Mouse (Mus musculus) macrophage (primary cell): Measurements from ENCODE around the gene Krt72. TPM values are rescaled to one million over a fixed set of nuclear protein-coding genes. Genes with fewer than 3 reads are reported as not detected.

Experiments used
- H3K27ac ChIP-seq: fragments of 350-480 bp; formaldehyde crosslinking; 2 replicates; pipeline ENCODE4 v1.9.0; 2021
- H3K36me3 ChIP-seq: fragments of 350-480 bp; formaldehyde crosslinking; 2 replicates; pipeline ENCODE4 v1.9.0; 2021; ENCODE audit errors: inconsistent target
- H3K4me3 ChIP-seq: fragments of 350-480 bp; formaldehyde crosslinking; 2 replicates; pipeline ENCODE4 v1.9.0; 2021; ENCODE audit errors: inconsistent target
- H3K79me2 ChIP-seq: fragments of 350-480 bp; formaldehyde crosslinking; 2 replicates; pipeline ENCODE4 v1.9.0; 2021; ENCODE audit errors: inconsistent target
- WGBS: methylation state at CpG from one replicate; pipeline ENCODE4 v1.1.7; 2026; ENCODE audit warnings: inconsistent platforms; ENCODE audit not compliant: missing documents; 5-methylcytosine and 5-hydroxymethylcytosine counted together
- polyA plus RNA-seq: library from polyadenylated mRNA; stranded (reverse); fragments of 250-400 nt; gene quantifications from 3 replicates; pipeline ENCODE4 v1.2.4, GENCODE M21; 2018; ENCODE audit warnings: inconsistent platforms

Krt72 gene
- polyA plus RNA-seq, 1 experiment from 2014 or later: not detected

GRCm38 (mm10) chr15:101737786-101738185 is 48.5 kb downstream of the Krt72 start:
- H3K4me3 ChIP-seq: no peak overlapping the region
- 76% methylated on average over 6 of the region's 7 CpGs for WGBS
- no peaks in the 10 kb centered on the region for H3K79me2 ChIP-seq
- no peaks in the 10 kb centered on the region for H3K36me3 ChIP-seq
- H3K27ac ChIP-seq: no peak overlapping the region

- H3K4me3 ChIP-seq: no peak overlapping the region
- H3K27ac ChIP-seq: no peak overlapping the region
- no peaks in the 10 kb centered on the region for H3K36me3 ChIP-seq
- no peaks in the 10 kb centered on the region for H3K79me2 ChIP-seq
Observed at GRCm38 (mm10) chr15:101730653-101731052, 55.6 kb downstream of the Krt72 start.

Other genes starting within 250 kb of the Krt72 start
- gene Krt82, start 235.8 kb downstream of the Krt72 start, polyA plus RNA-seq: not detected in 3 replicates
- not detected in 3 replicates for gene Krt90, start 223.5 kb downstream of the Krt72 start, polyA plus RNA-seq
- not detected in 3 replicates for gene Krt75, start 212.6 kb downstream of the Krt72 start, polyA plus RNA-seq
- gene Gm5414, start 158.3 kb downstream of the Krt72 start, polyA plus RNA-seq: not detected in 3 replicates
- not detected in 3 replicates for gene Gm5478, start 139.1 kb downstream of the Krt72 start, polyA plus RNA-seq
- gene Krt6b, start 106.2 kb downstream of the Krt72 start, polyA plus RNA-seq: not detected in 3 replicates
- gene Krt6a, start 92.2 kb downstream of the Krt72 start, polyA plus RNA-seq: not detected in 3 replicates
- gene Krt5, start 73.6 kb downstream of the Krt72 start, polyA plus RNA-seq: not detected in 3 replicates
- not detected in 3 replicates for gene Krt71, start 43.4 kb downstream of the Krt72 start, polyA plus RNA-seq
- not detected in 3 replicates for gene Krt73, start 15.9 kb upstream of the Krt72 start, polyA plus RNA-seq
- not detected in 3 replicates for gene Krt2, start 31.7 kb upstream of the Krt72 start, polyA plus RNA-seq
- gene Krt1, start 64.3 kb upstream of the Krt72 start, polyA plus RNA-seq: not detected in 3 replicates
- gene Krt77, start 83.2 kb upstream of the Krt72 start, polyA plus RNA-seq: not detected in 3 replicates
- gene Krt76, start 106.5 kb upstream of the Krt72 start, polyA plus RNA-seq: not detected in 3 replicates
- not detected in 3 replicates for gene Krt4, start 138.3 kb upstream of the Krt72 start, polyA plus RNA-seq
- not detected in 3 replicates for gene Krt79, start 153.9 kb upstream of the Krt72 start, polyA plus RNA-seq
- not detected in 3 replicates for gene Krt78, start 167.8 kb upstream of the Krt72 start, polyA plus RNA-seq
- not detected in 3 replicates for gene Krt8, start 218.0 kb upstream of the Krt72 start, polyA plus RNA-seq
- not detected in 3 replicates for gene Krt18, start 241.7 kb upstream of the Krt72 start, polyA plus RNA-seq